Mouse (Mus musculus) embryonic facial prominence, embryonic 10.5 days (tissue): ENCODE data around the gene Nadk2. TPM values are rescaled to one million over a fixed set of nuclear protein-coding genes. Genes with fewer than 3 reads are reported as not detected.

Experiments used
- DNase-seq: peaks from one replicate; pipeline ENCODE4 v3.0.0-alpha.2; 2017; ENCODE audit warnings: low spot score
- H3K27ac ChIP-seq: fragments of 300-500 bp; sonication (generic); replicated peaks from 2 replicates; pipeline ENCODE4 v1.5.1; 2016; ENCODE audit warnings: mild to moderate bottlenecking
- H3K27me3 ChIP-seq: fragments of 300-500 bp; sonication (generic); replicated peaks from 2 replicates; pipeline ENCODE4 v1.6.1; 2016; ENCODE audit warnings: low read depth, mild to moderate bottlenecking; ENCODE audit not compliant: poor library complexity, severe bottlenecking
- H3K36me3 ChIP-seq: fragments of 300-500 bp; sonication (generic); replicated peaks from 2 replicates; pipeline ENCODE4 v1.6.1; 2016; ENCODE audit warnings: mild to moderate bottlenecking, moderate library complexity
- H3K4me1 ChIP-seq: fragments of 300-500 bp; sonication (generic); 2 replicates; pipeline ENCODE4 v1.6.1; 2016
- H3K4me3 ChIP-seq: fragments of 300-500 bp; sonication (generic); 2 replicates; pipeline ENCODE4 v1.5.1; 2016; ENCODE audit warnings: mild to moderate bottlenecking, moderate library complexity
- H3K9me3 ChIP-seq: fragments of 300-500 bp; sonication (generic); 2 replicates; pipeline ENCODE4 v1.6.1; 2016; ENCODE audit warnings: mild to moderate bottlenecking
- WGBS: fragments of 180-500 bp; shearing (Covaris S2); methylation state at CpG from one replicate; pipeline ENCODE4 v1.1.7; 2016; 5-methylcytosine and 5-hydroxymethylcytosine counted together
- polyA plus RNA-seq: library from polyadenylated mRNA; unstranded; fragments of >200 nt; fragmentation: Nextera tagmentation; extraction: Ambion mirVana; gene quantifications from 2 replicates; pipeline ENCODE4 v1.2.1, GENCODE M21; 2016

The Nadk2 gene
- polyA plus RNA-seq, 1 experiment from 2014 or later = 36.1 TPM

GRCm38 (mm10) chr15:9075608-9076200, 4.6 kb downstream of the Nadk2 start:
- H3K27ac ChIP-seq = peak overlapping the region; percentile 59; the same call in 1 of the 2 replicates
- no peaks in the 10 kb centered on the region for H3K9me3 ChIP-seq
- H3K4me1 ChIP-seq = peaks cover 59% of the 10 kb centered on the region
- H3K36me3 ChIP-seq = 0 out of 2 replicates have a peak, but pooled peaks cover 3% of the 10 kb centered on the region
- H3K4me3 ChIP-seq = 0 out of 2 replicates have a peak overlapping the region, but pooled peaks have one; percentile 6
- WGBS = 58% methylated on average over 14 of the region's 14 CpGs
- no peak for DNase-seq
- no peaks in the 10 kb centered on the region for H3K27me3 ChIP-seq

- Histone ChIP-seq H3K9me3 (no peaks in the 10 kb centered on the region), H3K4me3 (no peak overlapping the region; the same call in 1 of the 2 replicates), H3K27ac (peak overlapping the region; percentile 63), H3K4me1 (peaks cover 50% of the 10 kb centered on the region), H3K36me3 (0 out of 2 replicates have a peak, but pooled peaks cover 3% of the 10 kb centered on the region), H3K27me3 (no peaks in the 10 kb centered on the region)
- WGBS = 78% methylated on average over 12 of the region's 12 CpGs
- no peak for DNase-seq
Observed at GRCm38 (mm10) chr15:9078481-9079300, 7.6 kb downstream of the Nadk2 start.

GRCm38 (mm10) chr15:9079626-9080025, 8.6 kb downstream of the Nadk2 start:
- H3K4me1 ChIP-seq = peaks cover 40% of the 10 kb centered on the region
- no peaks in the 10 kb centered on the region for H3K27me3 ChIP-seq
- H3K36me3 ChIP-seq = peaks cover 3% of the 10 kb centered on the region
- no peak for DNase-seq
- 67% methylated on average over 5 of the region's 5 CpGs for WGBS
- H3K9me3 ChIP-seq = no peaks in the 10 kb centered on the region
- no peak overlapping the region for H3K27ac ChIP-seq
- no peak overlapping the region for H3K4me3 ChIP-seq

GRCm38 (mm10) chr15:9080206-9080605, 9.1 kb downstream of the Nadk2 start:
- Histone ChIP-seq H3K4me3 (no peak overlapping the region), H3K9me3 (no peaks in the 10 kb centered on the region), H3K36me3 (peaks cover 8% of the 10 kb centered on the region), H3K27me3 (no peaks in the 10 kb centered on the region), H3K4me1 (peaks cover 35% of the 10 kb centered on the region), H3K27ac (no peak overlapping the region)
- WGBS = 69% methylated on average over 4 of the region's 4 CpGs
- no peak for DNase-seq

GRCm38 (mm10) chr15:9081294-9081693, 10.2 kb downstream of the Nadk2 start:
- WGBS = 87% methylated on average over 3 of the region's 3 CpGs
- H3K27me3 ChIP-seq = no peaks in the 10 kb centered on the region
- DNase-seq = no peak
- H3K4me3 ChIP-seq = no peak overlapping the region
- H3K4me1 ChIP-seq = peaks cover 26% of the 10 kb centered on the region
- H3K27ac ChIP-seq = no peak overlapping the region
- peaks cover 19% of the 10 kb centered on the region for H3K36me3 ChIP-seq
- no peaks in the 10 kb centered on the region for H3K9me3 ChIP-seq

- Histone ChIP-seq H3K4me1 (peaks cover 34% of the 10 kb centered on the region), H3K4me3 (no peak overlapping the region), H3K9me3 (no peaks in the 10 kb centered on the region), H3K36me3 (peaks cover 28% of the 10 kb centered on the region), H3K27ac (no peak overlapping the region), H3K27me3 (no peaks in the 10 kb centered on the region)
- WGBS = 88% methylated on average over 9 of the region's 9 CpGs
- no peak for DNase-seq
Observed at GRCm38 (mm10) chr15:9082753-9083152, 11.7 kb downstream of the Nadk2 start.

GRCm38 (mm10) chr15:9086813-9087212, 15.8 kb downstream of the Nadk2 start:
- H3K27ac ChIP-seq = no peak overlapping the region; the same call in 1 of the 2 replicates
- H3K9me3 ChIP-seq = no peaks in the 10 kb centered on the region
- no peak overlapping the region for H3K4me3 ChIP-seq
- 56% methylated on average over 11 of the region's 11 CpGs for WGBS
- peaks cover 55% of the 10 kb centered on the region for H3K36me3 ChIP-seq
- no peaks in the 10 kb centered on the region for H3K27me3 ChIP-seq
- no peak for DNase-seq
- H3K4me1 ChIP-seq = peaks cover 26% of the 10 kb centered on the region

- Histone ChIP-seq H3K36me3 (peaks cover 61% of the 10 kb centered on the region), H3K9me3 (no peaks in the 10 kb centered on the region), H3K4me3 (no peak overlapping the region), H3K4me1 (peaks cover 26% of the 10 kb centered on the region), H3K27ac (no peak overlapping the region), H3K27me3 (no peaks in the 10 kb centered on the region)
- 73% methylated on average over 5 of the region's 5 CpGs for WGBS
- no peak for DNase-seq
Observed at GRCm38 (mm10) chr15:9087421-9087820, 16.4 kb downstream of the Nadk2 start.

- no peaks in the 10 kb centered on the region for H3K27me3 ChIP-seq
- WGBS = 90% methylated on average over 17 of the region's 17 CpGs
- H3K9me3 ChIP-seq = no peaks in the 10 kb centered on the region
- H3K27ac ChIP-seq = no peak overlapping the region
- H3K4me1 ChIP-seq = peaks cover 26% of the 10 kb centered on the region
- H3K4me3 ChIP-seq = no peak overlapping the region
- DNase-seq = no peak
- H3K36me3 ChIP-seq = peaks cover 67% of the 10 kb centered on the region
Observed at GRCm38 (mm10) chr15:9087895-9088682, 17.0 kb downstream of the Nadk2 start.

GRCm38 (mm10) chr15:9088683-9089072, 17.6 kb downstream of the Nadk2 start:
- no peak for DNase-seq
- H3K27me3 ChIP-seq = no peaks in the 10 kb centered on the region
- H3K4me3 ChIP-seq = no peak overlapping the region
- H3K9me3 ChIP-seq = no peaks in the 10 kb centered on the region
- H3K36me3 ChIP-seq = peaks cover 73% of the 10 kb centered on the region
- 62% methylated on average over 8 of the region's 8 CpGs for WGBS
- H3K4me1 ChIP-seq = peaks cover 26% of the 10 kb centered on the region
- H3K27ac ChIP-seq = no peak overlapping the region

- Histone ChIP-seq H3K36me3 (peaks cover 79% of the 10 kb centered on the region), H3K4me1 (peaks cover 32% of the 10 kb centered on the region), H3K9me3 (no peaks in the 10 kb centered on the region), H3K4me3 (no peak overlapping the region), H3K27me3 (no peaks in the 10 kb centered on the region), H3K27ac (peak overlapping the region; percentile 14; the same call in 1 of the 2 replicates)
- no peak for DNase-seq
- 21% methylated on average over 2 of the region's 2 CpGs for WGBS
Observed at GRCm38 (mm10) chr15:9089136-9089720, 18.2 kb downstream of the Nadk2 start.

- no peaks in the 10 kb centered on the region for H3K27me3 ChIP-seq
- H3K9me3 ChIP-seq = no peaks in the 10 kb centered on the region
- H3K4me1 ChIP-seq = peaks cover 38% of the 10 kb centered on the region
- H3K36me3 ChIP-seq = peaks cover 76% of the 10 kb centered on the region
- no peak for DNase-seq
- H3K27ac ChIP-seq = no peak overlapping the region
- WGBS = 95% methylated on average over 5 of the region's 5 CpGs
- no peak overlapping the region for H3K4me3 ChIP-seq
Observed at GRCm38 (mm10) chr15:9090662-9091061, 19.6 kb downstream of the Nadk2 start.
